Mouse (Mus musculus) E14TG2a.4 (cell line): Measurements from ENCODE around the gene Eef1akmt3.

Experiments used
- H3K27me3 ChIP-seq: 2 replicates; pipeline ENCODE4 v1.6.1; 2014; ENCODE audit warnings: low read length, control low read depth; ENCODE audit not compliant: insufficient read depth
- H3K36me3 ChIP-seq: 2 replicates; pipeline ENCODE4 v1.6.1; 2014; ENCODE audit warnings: low read length, control low read depth; ENCODE audit not compliant: insufficient read depth
- H3K4me1 ChIP-seq: replicated peaks from 2 replicates; pipeline ENCODE4 v1.6.1; 2014; ENCODE audit warnings: low read depth, low read length, control low read depth
- H3K4me3 ChIP-seq: replicated peaks from 2 replicates; pipeline ENCODE4 v1.5.1; 2014; ENCODE audit warnings: mild to moderate bottlenecking, low read length
- H3K9me3 ChIP-seq: 2 replicates; pipeline ENCODE4 v1.6.1; 2014; ENCODE audit warnings: low read length, control low read depth
- CTCF ChIP-seq: conservative IDR thresholded peaks from 2 replicates; pipeline ENCODE4 v1.5.1; 2014; ENCODE audit warnings: low read length
- NANOG ChIP-seq: IDR thresholded peaks from 2 replicates; pipeline ENCODE4 v1.6.1; 2014; ENCODE audit warnings: borderline replicate concordance, low read length, mixed read lengths
- POU5F1 ChIP-seq: IDR thresholded peaks from 2 replicates; pipeline ENCODE4 v1.6.1; 2014; ENCODE audit warnings: low read length, borderline replicate concordance

Eef1akmt3 gene

GRCm38 (mm10) chr10:127041274-127041766 lies at the start of gene Eef1akmt3, which contains the start of gene Mettl1:
Eef1akmt3 (minus strand) TSS chr10:127041513.
Mettl1 (plus strand) TSS chr10:127041414.
- Histone ChIP-seq H3K4me3 (peak within 1 kb of the TSS; percentile 93), H3K27me3 (0 out of 2 replicates have a peak, but pooled peaks cover 2% of the 10 kb centered on the region), H3K9me3 (no peaks in the 10 kb centered on the region), H3K4me1 (peaks cover 80% of the 10 kb centered on the region), H3K36me3 (peaks cover 38% of the 10 kb centered on the region)
- TF ChIP-seq POU5F1: no peak
- TF ChIP-seq NANOG: no peak
- no peak for TF ChIP-seq CTCF

- Histone ChIP-seq H3K27me3 (peaks cover 78% of the 10 kb centered on the region), H3K4me3 (peak overlapping the region; percentile 72), H3K9me3 (no peaks in the 10 kb centered on the region), H3K4me1 (peaks cover 36% of the 10 kb centered on the region), H3K36me3 (peaks cover 12% of the 10 kb centered on the region)
- TF ChIP-seq POU5F1 (no peak), CTCF (no peak), NANOG (no peak)
Measured at GRCm38 (mm10) chr10:127090560-127091411, 49.5 kb upstream of the Eef1akmt3 start.

GRCm38 (mm10) chr10:127085633-127086032 lies 44.3 kb upstream of the Eef1akmt3 start:
- Histone ChIP-seq H3K9me3 (no peaks in the 10 kb centered on the region), H3K27me3 (peaks cover 87% of the 10 kb centered on the region), H3K4me1 (peaks cover 23% of the 10 kb centered on the region), H3K36me3 (no peaks in the 10 kb centered on the region), H3K4me3 (no peak overlapping the region)
- no peak for TF ChIP-seq NANOG
- no peak for TF ChIP-seq CTCF
- no peak for TF ChIP-seq POU5F1

- H3K36me3 ChIP-seq: no peaks in the 10 kb centered on the region
- peaks cover 87% of the 10 kb centered on the region for H3K27me3 ChIP-seq
- no peak for TF ChIP-seq POU5F1
- no peak for TF ChIP-seq NANOG
- no peak for TF ChIP-seq CTCF
- H3K4me3 ChIP-seq: no peak overlapping the region
- no peaks in the 10 kb centered on the region for H3K9me3 ChIP-seq
- peaks cover 23% of the 10 kb centered on the region for H3K4me1 ChIP-seq
Measured at GRCm38 (mm10) chr10:127085052-127085451, 43.7 kb upstream of the Eef1akmt3 start.

GRCm38 (mm10) chr10:127083915-127084306 lies 42.6 kb upstream of the Eef1akmt3 start:
- TF ChIP-seq CTCF (no peak), NANOG (no peak), POU5F1 (no peak)
- peaks cover 28% of the 10 kb centered on the region for H3K4me1 ChIP-seq
- H3K9me3 ChIP-seq: no peaks in the 10 kb centered on the region

GRCm38 (mm10) chr10:127083292-127083914 lies 42.1 kb upstream of the Eef1akmt3 start:
- H3K9me3 ChIP-seq: no peaks in the 10 kb centered on the region
- no peak overlapping the region for H3K4me3 ChIP-seq
- H3K36me3 ChIP-seq: no peaks in the 10 kb centered on the region
- peaks cover 30% of the 10 kb centered on the region for H3K4me1 ChIP-seq
- H3K27me3 ChIP-seq: peaks cover 86% of the 10 kb centered on the region
- TF ChIP-seq POU5F1: no peak

More at GRCm38 (mm10) chr10:127083915-127084306, 42.6 kb upstream of the Eef1akmt3 start:
- Histone ChIP-seq H3K36me3 (no peaks in the 10 kb centered on the region), H3K4me3 (no peak overlapping the region), H3K27me3 (peaks cover 87% of the 10 kb centered on the region)

- TF ChIP-seq CTCF (no peak), POU5F1 (no peak), NANOG (no peak)
- Histone ChIP-seq H3K36me3 (no peaks in the 10 kb centered on the region), H3K27me3 (peaks cover 86% of the 10 kb centered on the region), H3K4me3 (peak overlapping the region; percentile 77), H3K9me3 (no peaks in the 10 kb centered on the region), H3K4me1 (peaks cover 43% of the 10 kb centered on the region)
Measured at GRCm38 (mm10) chr10:127081996-127082620, 40.8 kb upstream of the Eef1akmt3 start.
